Mouse (Mus musculus) B cell, adult 2 months (primary cell): ENCODE results near the gene Bnip3.

ENCODE experiments used
- DNase-seq, 2 experiments: peaks; one replicate each; pipeline ENCODE4 v3.0.0; 2022

The Bnip3 gene

DNA sequence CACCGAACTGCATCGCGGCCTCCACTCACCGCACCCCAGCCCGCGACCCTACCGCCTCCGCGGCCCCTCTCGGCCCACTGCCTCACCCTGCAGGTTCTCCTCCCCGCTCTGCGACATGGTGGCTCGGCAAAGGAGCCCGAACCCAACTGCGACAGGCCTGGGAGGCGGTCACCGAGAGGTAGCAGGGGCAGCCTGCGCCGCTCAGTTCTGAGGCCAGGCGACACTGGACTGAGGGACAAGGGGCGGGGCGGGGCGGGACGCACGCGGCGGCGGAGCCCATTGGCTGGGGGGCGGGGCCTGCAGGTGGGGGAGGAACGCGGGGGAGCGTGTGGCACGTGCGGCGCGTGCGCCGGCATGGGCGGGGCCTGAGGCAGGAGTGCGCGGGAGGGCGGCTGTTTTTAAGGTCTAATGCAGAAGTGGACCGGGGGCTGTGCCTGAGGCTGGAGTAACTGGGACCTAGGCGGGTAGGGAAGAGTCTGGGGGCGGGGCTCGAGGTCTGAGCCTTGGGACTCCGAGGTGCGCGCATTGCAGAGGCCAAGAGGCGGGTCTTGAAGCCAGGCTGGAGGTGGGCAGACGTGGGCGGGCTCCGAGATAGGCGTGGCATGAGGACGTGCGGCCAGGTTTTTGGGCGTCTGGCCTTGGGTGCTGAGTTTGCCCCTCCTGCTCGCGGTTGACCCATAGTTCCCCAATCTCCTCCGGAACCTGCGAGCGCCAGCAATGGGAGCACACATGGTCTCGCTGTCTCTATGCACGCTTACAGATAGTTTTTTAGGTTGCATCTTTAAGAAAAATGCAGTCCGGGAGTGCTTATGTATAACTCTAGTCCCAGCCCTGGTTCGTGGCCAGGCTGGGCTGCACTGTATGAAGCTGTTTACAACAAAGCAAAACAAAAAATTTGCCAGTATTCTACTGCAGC lies at the start of gene Bnip3:
Gene Bnip3, minus strand, starts transcription at position 243 of the 916 bp plus-strand sequence.
- DNase-seq: peak; percentile 91 to 92

DNA sequence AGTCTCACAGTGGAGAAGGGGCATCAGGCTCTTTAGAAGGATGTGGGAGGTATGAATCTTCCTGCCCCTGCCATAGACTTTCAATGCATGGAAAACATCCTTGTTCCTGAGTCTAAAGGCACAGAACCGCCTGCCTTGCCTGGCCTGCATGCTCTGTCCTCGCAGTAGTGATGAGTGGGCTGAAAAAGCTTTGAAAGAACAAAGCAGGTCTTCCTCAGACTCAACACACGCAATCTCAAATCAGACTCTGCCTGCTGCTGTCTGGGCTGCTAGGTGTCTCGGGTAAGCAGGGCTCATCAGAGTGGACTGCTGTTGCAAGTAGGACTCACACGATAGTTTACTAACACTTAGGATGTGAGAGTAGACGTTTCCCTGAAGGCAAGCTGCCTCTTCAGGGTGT lies 47.8 kb upstream of the Bnip3 start:
- no peak for DNase-seq

DNA sequence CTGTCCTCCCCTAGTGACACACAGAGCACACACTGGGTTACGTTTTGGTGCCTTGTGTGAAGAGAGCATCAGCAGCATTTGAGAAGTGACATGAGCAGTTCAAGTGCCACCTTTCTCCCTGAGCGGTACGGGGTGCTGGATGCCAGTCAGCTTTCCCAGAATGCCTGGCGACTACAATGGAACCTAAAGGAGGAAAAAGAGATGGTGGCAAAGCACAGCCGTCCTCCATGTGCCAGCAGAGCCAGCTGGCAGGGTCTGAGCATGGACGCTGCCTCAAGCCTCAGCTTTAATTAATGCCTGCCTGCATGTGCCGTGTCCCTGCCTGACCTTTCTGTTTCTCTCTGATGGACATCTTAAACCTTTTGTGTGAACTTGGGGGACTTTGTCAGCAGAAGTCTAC lies 46.5 kb upstream of the Bnip3 start:
- no peak for DNase-seq

DNA sequence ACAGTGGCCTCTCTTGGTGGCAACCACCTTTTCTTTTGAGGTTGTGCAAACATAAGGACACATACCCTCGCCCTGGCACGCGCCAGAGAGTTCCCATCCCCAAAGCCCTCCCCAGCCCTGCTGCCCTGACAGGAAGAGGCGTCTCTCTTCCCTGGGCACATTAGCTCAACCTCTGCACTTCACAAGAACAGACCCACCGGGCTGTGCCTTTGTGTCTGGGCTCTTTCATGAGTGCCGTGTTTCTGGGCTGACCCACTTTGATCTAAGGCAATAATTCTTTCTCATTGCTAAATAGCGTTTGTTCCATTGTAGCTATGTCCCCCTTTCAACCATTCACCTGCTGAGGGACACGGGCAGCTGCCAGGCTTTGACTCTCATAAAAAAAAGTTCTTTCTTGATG lies 39.0 kb upstream of the Bnip3 start:
- DNase-seq: no peak

DNA sequence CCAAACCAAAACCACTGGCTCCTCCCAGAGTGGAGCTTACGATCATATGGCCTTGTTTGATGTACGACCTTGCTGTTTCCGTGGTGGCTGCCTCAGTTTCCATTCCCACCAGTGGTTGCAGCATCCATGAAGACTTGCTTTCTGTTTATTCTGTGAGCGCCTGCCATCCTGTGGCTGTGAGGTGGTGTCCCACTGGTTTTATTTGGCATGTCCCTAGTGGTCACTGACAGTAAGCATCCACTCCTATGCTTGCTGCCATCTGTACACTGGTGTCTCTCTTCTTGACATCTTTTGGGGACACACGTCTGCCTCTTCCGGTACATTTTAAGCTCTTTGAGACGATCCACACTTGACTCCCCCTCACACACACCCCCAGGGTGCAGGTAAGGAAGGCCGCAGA lies 38.4 kb upstream of the Bnip3 start:
- no peak for DNase-seq

DNA sequence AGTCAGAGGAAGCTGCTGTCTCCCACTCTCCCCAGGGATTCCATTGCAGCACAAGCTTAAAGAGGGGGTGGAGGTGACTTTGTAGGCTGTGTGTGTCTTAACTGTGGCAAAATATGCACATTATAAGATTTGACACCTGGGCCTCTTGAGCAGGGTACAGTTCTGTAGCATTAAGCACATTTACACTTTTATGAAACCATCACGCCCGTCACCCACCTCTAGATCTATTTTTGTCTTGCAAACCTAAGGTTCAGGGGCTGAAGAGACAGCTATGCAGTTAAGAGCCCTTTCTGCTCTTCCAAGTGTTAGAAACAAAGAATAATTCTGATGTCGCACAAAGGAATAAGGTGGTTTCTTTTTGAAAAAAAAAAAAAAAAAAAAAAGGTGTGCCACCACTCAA lies 36.3 kb upstream of the Bnip3 start:
- DNase-seq: no peak

DNA sequence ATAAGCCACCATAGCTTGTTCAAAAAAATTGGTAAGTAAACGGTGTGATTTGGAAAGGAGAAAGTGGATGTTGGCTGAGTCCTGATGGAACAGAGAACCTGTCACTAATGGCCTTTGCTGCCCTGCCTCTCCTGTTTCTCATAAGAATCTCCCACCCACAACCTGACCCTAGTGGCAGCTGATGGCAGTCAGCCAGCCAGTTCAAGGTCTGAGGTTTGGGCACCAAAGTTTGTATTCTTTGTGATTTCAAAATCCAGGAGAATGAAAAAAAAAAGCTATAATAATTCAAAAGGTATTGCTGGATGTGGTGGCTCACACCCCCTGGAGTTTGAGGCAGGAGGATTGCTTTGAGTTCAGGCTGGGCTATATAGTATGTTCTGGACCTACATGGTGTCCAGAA lies 33.0 kb upstream of the Bnip3 start:
- no peak for DNase-seq

DNA sequence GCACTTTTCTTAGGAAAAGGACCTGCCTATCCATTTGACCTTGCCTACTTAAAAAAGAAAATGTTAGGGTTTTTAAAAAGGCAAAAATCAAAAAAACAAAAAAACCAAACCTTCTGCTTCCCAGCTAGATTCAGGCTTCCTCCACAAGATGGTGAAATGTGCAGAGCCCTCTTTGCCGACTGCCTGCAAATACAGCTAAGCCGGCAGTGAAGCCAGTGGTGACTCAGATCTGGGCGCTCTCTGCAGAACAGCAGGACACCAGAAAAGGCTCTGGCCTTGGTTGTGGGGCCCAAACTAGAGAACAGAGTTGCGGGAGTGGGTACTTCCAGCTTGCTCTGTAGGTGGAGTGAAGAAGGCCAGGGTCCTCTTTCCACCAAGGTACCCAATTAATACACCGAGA lies 32.3 kb upstream of the Bnip3 start:
- no peak for DNase-seq

DNA sequence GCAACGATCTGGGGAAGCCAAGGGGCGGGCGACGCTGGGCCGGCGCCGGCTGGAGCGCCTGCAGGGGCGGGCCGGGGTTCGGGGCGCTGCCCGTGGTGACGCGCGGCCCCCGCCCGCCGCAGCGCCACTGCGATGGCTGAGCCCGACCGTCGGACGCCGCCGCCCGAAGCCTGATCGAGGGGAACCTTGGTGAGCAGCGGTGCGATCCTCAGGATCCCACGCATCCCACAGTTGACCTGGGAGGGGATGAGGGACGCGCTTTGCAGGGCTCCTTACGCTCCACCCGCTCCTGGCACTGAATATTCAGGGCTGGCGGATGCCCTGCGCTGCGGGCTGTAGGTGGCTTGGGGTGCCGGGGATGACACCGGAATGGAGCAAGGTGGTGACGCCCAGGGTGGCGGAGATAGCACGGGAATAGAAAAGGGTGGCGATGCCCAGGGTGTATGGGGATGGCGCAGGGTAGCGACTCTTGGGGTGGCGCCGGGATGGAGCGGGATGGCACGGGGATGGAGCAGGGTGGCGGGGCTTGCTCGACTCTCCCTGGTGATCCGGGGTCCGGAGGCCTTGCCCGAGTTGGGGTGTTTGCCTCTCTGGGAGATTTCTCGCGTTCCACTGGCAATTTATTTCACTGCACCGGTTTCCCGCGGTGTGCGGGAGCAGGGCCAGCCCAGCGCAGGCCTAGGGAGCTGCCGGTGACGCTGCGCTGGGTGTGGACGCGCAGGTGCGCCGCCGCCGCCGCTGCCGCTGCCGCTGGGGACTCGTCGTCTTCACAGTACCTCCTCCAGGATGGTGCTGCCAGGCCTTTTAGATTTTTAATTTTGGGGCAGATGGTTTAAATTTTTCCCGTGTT lies 31.5 kb upstream of the Bnip3 start, which contains the start of gene Jakmip3:
Gene Jakmip3, plus strand, starts transcription at position 119 of the 850 bp plus-strand sequence.
- no peak for DNase-seq

DNA sequence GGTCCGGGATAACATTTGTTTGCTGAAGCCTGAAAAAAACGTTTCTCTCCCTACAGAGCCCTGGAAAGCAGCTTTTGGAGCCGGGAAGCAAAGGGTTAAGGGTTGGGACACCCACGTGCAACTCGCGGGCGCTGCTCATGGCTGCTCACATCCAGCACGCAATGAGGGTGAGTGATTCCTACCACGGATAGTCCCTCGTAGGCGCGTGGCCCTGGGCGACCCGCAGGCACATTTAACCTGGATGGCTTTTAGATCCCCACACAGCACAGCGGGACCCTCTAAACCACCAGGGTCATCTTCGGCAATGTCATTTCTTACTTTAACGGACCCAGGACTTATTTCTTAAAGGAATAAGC lies 30.9 kb upstream of the Bnip3 start:
- no peak for DNase-seq

DNA sequence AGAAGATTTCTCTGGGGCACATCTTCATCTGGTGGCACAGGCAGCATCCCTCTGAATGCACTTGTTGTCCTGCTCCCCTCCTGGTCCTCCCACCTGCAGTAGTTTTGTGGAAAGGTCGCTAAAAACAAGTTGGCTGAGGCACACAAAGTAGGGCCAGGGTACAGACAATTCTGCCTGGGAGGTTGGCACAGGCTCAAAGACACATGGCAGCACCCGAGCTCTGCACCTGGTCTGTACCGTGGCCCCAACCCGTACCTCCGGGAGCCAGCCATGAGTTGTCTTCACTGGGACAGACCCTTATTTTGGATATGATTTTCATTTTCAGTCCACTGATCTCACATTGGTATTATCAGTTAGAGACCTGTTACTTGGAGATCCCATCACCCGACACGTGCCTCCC lies 29.7 kb upstream of the Bnip3 start:
- no peak for DNase-seq

DNA sequence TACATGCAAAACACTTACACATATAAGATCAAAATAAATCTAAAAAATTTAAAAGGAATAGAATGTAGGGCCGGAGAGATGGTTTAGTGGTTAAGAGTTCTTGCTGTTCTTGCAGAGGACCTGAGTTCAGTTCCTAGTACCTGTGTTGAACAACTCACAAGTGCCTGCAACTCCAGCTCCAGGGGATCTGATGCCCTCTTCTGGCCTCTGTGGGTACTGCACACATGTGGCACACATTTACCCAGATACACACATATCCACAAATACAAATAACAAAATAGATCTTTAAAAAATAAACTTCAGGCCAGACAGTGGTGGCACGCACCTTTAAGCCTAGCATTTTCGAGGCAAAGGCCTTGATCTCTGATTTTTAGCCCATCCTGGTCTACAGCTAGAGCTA lies 25.2 kb upstream of the Bnip3 start:
- DNase-seq: peak in 1 of 2 experiments; percentile 12

DNA sequence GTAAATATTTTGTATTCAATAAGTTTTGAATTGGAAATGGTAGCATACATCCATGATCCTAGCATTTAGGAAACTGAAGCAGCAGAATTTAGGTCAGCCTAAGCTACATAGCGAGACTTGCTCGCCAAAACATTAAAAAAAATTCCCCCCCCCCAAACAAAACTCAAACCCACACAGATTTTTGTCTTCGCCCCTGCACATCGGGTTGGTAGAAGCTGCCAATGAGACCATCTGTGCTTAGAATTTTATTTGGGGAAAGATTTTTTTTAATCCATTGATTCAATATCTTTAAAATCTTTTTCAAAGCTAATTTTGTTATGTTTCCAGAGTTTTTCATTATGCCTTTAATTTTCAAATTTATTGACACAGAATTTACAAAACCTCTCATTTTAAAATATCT lies 19.1 kb upstream of the Bnip3 start:
- DNase-seq: no peak

DNA sequence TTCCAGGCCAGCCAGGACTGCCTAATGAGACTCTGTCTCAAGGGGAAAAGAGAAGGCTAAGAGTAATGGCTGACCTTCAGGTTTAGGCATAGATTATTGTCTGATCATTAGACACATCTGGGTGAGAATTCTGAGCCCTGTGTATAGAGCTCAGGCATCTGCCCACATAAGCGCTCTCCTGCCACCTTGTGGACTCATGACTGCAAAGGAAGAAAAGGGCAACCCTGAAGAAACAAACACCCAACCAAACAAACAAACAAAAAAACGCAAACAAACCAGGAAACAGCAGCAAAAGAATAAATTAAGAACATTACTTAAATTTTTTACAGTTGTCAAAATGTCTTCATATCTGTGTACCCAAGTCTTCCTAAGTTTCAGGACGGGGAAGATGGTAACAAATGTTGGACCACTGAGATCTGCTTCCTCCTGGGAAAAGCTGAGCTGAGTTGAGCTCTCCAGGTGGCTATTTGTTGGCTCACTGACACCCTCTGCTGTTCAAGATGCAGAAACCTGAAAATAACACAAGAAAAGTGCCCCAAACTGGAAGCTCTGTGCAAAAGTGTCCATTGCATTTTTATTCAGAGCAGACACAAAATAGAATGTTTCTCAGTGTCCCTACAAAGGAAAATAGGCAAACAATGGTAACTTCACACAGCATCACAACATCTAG lies 14.6 kb upstream of the Bnip3 start:
- peak; percentile 7 to 16 for DNase-seq

DNA sequence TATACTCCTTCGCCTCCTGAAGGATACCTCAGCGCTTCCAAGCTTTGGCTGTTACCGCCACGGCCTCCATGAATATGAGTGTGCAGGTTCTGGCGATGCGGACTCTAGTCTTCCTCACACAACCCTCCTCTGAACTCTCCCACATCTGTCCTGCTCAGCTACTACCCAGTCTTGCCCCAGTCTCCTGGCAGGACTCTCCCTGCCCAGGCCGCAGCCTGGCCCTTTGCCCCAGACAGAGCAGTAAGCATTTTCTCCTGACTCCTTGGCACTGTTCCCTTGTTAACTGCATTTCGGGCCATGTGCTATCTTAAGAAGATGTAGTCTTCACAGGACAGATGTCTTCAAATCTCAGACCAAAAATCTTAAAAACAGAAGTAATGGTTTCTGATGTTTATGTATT lies 12.3 kb upstream of the Bnip3 start:
- no peak for DNase-seq

DNA sequence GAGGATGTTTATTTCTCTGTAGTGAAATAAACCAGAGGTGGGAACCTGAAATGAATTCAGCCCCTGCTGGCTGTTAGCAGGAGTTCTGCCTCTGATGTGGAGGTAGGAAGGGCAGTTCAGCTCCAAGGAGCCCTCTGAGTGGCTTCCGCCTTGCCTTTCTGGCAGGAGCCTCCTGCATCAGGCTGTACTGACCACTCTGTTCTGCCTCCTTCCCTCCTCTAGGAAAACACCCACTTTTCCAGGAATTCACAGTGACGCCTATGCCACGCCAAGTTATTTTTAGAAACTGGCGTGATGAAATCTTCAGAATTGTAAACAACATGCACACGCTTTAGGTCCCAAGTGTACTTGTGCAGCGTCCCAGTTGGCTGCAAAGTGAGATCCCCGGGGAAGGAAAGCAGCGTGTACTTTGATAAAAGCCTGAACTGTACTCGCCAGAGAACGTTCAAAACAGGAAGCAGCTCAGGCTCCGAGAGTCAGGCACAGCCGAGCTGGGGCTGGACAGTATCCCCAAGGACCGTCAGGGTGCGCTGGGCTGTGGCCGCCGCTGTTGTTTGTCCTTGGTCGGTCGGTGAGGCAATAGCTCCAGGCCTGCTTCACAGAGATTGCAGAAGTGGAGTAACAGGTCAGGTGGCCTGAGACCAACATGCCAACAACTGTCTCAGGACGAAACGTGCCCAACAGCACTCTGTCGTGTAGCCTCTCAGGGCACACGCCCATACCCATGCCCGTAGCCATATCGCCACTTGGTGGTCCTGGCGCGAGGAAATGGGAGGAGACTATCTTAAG lies 10.0 kb upstream of the Bnip3 start:
- peak; percentile 64 to 69 for DNase-seq

DNA sequence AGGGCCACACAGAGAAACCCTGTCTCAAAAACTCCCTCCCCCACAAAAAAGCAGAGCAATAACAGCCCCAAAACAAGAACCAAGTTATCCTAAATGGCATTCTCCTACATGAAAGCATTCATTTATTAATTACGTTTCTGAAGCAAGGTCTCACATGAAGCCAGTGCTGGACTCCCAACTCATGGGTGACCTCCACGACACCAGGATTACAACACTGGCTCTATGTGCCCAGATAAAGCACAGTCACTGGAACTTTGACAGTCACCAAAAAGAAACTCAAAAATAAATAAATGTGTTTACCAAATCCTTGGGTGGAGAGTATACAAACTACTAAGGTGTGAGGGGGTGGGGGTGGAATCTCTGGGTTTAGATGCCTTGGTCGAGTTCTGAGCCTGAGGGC lies 4.3 kb upstream of the Bnip3 start:
- no peak for DNase-seq

DNA sequence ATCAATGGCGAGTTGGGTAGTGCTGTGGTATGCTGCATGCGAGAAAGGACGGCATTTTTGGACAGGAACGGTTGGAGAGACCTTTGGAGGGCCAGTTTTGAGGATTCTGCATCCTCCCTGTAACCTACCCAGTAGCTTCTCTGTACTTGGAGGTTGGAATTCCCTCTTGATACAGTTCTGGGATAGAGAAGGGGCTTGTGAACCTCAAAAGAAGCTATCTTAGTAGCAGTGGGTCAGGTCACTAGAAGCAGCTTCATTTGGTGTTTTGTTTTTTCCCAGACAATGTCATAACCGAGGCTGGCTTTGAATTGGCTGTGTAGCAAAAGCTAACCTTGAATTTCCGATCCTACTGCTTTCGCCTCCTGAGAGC lies 859 bp upstream of the Bnip3 start:
- DNase-seq: no peak

DNA sequence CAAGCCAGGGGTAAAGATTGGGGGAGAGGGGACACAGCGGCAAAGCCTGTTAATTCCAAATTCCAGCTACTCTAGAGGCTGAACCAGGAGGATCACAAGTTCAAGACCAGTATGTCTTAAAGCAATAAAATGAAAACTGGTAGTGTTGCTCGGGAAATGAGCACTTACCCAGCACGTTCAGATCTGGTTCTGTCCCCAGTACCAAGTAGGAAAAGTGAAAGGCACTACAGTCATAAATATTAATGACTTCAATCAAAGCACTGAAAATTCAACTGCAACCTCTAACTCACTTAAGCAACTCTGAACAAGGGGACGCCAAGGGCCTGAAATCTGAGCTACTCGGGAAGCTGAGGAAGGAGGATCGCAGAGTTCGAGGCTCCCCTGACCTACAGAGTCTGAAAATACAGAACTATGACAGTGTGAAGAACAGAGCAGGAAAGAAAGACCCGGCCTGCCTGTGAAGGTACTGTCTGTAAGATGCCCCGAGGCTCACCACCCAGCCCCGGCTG lies 497 bp downstream of the Bnip3 start:
- no peak for DNase-seq

DNA sequence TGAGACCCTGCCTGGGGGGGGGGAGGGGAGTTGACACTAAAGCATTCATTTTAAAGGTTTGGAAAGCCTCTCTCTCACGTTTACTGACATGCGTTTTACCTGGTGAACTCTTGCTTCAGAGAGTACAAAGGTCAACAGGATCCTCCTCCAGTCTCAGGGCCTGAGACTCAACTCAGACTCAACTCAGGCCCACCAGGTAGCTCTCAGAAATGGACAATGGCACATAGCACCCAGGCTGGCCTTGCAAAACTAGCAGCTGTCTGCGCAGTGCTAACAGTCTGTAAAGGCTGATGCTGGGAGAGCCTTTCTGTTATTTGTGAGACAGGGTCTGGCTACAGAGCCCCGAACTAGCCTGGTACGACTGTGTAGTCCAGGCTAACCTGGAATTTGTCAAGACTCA lies 1.3 kb downstream of the Bnip3 start:
- no peak for DNase-seq

DNA sequence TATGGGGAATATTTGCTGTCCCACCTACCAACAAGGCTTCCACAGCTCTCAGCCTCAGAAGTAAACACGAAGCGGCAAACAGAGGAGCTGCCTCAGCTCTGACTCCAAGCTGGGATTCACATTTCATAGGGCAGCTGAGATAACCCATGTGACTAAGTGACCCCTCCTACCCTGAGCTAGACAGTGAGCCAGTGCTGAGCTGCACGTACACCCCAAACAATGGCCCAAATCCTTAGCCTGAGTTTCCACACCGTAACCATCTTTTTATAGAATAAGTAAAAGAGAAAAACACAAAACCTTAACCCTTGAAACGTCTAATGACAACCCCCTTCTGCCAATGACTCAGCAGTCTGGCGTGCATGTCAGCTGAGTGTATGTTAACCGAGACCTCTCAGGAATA lies 2.3 kb downstream of the Bnip3 start:
- no peak for DNase-seq

DNA sequence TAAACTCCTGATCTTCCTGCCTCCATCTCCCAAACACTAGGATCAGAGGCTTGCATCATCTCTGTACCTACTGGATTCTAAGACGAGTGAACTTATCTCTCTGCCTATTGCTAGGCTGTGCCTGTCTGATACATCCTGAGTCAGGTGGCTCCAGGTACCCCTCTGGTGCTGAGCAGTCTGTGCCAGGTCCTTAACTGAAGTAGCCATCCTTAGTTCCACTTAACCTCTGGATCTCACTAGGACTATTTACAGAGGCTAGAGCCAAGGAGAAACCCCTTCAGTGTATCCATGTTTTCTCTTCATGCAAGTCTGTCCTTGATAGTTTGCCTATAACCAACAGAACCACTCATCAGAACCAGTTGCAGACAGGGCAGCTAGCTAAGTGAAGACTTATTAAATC lies 2.9 kb downstream of the Bnip3 start:
- DNase-seq: no peak
